Mouse (Mus musculus) MEL (cell line): Measurements from ENCODE around the gene Snapc4. TPM values are rescaled to one million over a fixed set of nuclear protein-coding genes. Genes with fewer than 3 reads are reported as not detected.

ENCODE experiments used
- DNase-seq: peaks from one replicate; pipeline ENCODE4 v3.0.0; 2011; ENCODE audit warnings: low read depth, low spot score
- H3K27ac ChIP-seq: 2 replicates; pipeline ENCODE4 v1.5.1; 2012; ENCODE audit warnings: low read depth, mild to moderate bottlenecking, control low read depth, low read length, moderate library complexity; ENCODE audit not compliant: control insufficient read depth
- H3K27me3 ChIP-seq, 2 experiments: fragments of 150-350 bp in 1 of 2; sonication (generic) in 1 of 2; 2 replicates each; pipeline ENCODE4 v1.6.1; 2012; ENCODE audit warnings: low read length in 2 of 2, mild to moderate bottlenecking in 2 of 2, improper control_type of control experiment in 1 of 2, moderate library complexity in 1 of 2; ENCODE audit not compliant: insufficient read depth in 2 of 2, control insufficient read depth in 1 of 2
- H3K36me3 ChIP-seq, 2 experiments: 2 replicates each; pipeline ENCODE4 v1.6.1; 2012 to 2014; ENCODE audit warnings: low read length in 2 of 2, improper control_type of control experiment in 1 of 2, inconsistent platforms in 1 of 2, mild to moderate bottlenecking in 1 of 2; ENCODE audit not compliant: insufficient read depth in 2 of 2, control insufficient read depth in 1 of 2
- H3K4me1 ChIP-seq, 2 experiments: fragments of 150-350 bp in 1 of 2; sonication (generic) in 1 of 2; 2 replicates each; pipeline ENCODE4 v1.6.1; 2012; ENCODE audit warnings: low read length in 2 of 2, improper control_type of control experiment in 1 of 2, mild to moderate bottlenecking in 1 of 2; ENCODE audit not compliant: insufficient read depth in 2 of 2, control insufficient read depth in 1 of 2
- H3K4me3 ChIP-seq, 2 experiments: fragments of 150-350 bp in 1 of 2; sonication (generic) in 1 of 2; 2 replicates each; pipeline ENCODE4 v1.5.1; 2012; ENCODE audit warnings: low read depth in 2 of 2, low read length in 2 of 2, mild to moderate bottlenecking in 2 of 2, moderate library complexity in 2 of 2, control low read depth in 1 of 2, improper control_type of control experiment in 1 of 2; ENCODE audit not compliant: control insufficient read depth in 1 of 2, insufficient read depth in 1 of 2
- H3K79me2 ChIP-seq: 2 replicates; pipeline ENCODE4 v1.6.1; 2012; ENCODE audit warnings: mild to moderate bottlenecking, low read length, moderate library complexity; ENCODE audit not compliant: control insufficient read depth, poor library complexity, insufficient read depth
- H3K9ac ChIP-seq: 2 replicates; pipeline ENCODE4 v1.6.1; 2012; ENCODE audit warnings: low read depth, mild to moderate bottlenecking, control low read depth, low read length, moderate library complexity; ENCODE audit not compliant: control insufficient read depth, poor library complexity, severe bottlenecking
- H3K9me3 ChIP-seq: fragments of 150-350 bp; sonication (generic); replicated peaks from 2 replicates; pipeline ENCODE4 v1.6.1; 2012; ENCODE audit warnings: mild to moderate bottlenecking, low read length, improper control_type of control experiment, moderate library complexity; ENCODE audit not compliant: insufficient read depth
- CTCF ChIP-seq, 3 experiments: IDR thresholded peaks in 2 of 3; conservative IDR thresholded peaks in 1 of 3; 2 replicates each; pipeline ENCODE4 v1.5.1; 2011 to 2012; ENCODE audit warnings: low read length in 3 of 3, low read depth in 2 of 3, mild to moderate bottlenecking in 2 of 3, improper control_type of control experiment in 1 of 3, inconsistent platforms in 1 of 3, mixed read lengths in 1 of 3, moderate library complexity in 1 of 3; ENCODE audit not compliant: control insufficient read depth in 1 of 3, insufficient read depth in 1 of 3, poor library complexity in 1 of 3, severe bottlenecking in 1 of 3
- ELF1 ChIP-seq: IDR thresholded peaks from 2 replicates; pipeline ENCODE4 v1.6.1; 2014; ENCODE audit warnings: low read depth, mild to moderate bottlenecking, inconsistent platforms, low read length, improper control_type of control experiment, moderate library complexity
- EP300 ChIP-seq, 2 experiments: IDR thresholded peaks; 2 replicates each; pipeline ENCODE4 v1.6.1; 2011; ENCODE audit warnings: improper control_type of control experiment in 2 of 2, low read length in 2 of 2, low read depth in 1 of 2, mild to moderate bottlenecking in 1 of 2
- ETS1 ChIP-seq: IDR thresholded peaks from 2 replicates; pipeline ENCODE4 v1.6.1; 2012; ENCODE audit warnings: low read depth, mild to moderate bottlenecking, inconsistent platforms, low read length, improper control_type of control experiment, moderate library complexity
- JUND ChIP-seq: IDR thresholded peaks from 2 replicates; pipeline ENCODE4 v1.6.1; 2011; ENCODE audit warnings: low read depth, mild to moderate bottlenecking, improper control_type of control experiment, low read length
- KAT2A ChIP-seq: conservative IDR thresholded peaks from 2 replicates; pipeline ENCODE4 v1.6.1; 2012; ENCODE audit warnings: low read depth, low read length, improper control_type of control experiment, inconsistent platforms
- MYB ChIP-seq: IDR thresholded peaks from 2 replicates; pipeline ENCODE4 v1.6.1; 2011; ENCODE audit warnings: mild to moderate bottlenecking, low read depth, low read length, improper control_type of control experiment
- MYC ChIP-seq: IDR thresholded peaks from 2 replicates; pipeline ENCODE4 v1.6.1; 2011; ENCODE audit warnings: low read depth, mild to moderate bottlenecking, low read length, improper control_type of control experiment, moderate library complexity
- NELFE ChIP-seq: IDR thresholded peaks from 2 replicates; pipeline ENCODE4 v1.6.1; 2011; ENCODE audit warnings: low read depth, low read length, improper control_type of control experiment
- NRF1 ChIP-seq: IDR thresholded peaks from 2 replicates; pipeline ENCODE4 v1.6.1; 2014; ENCODE audit warnings: low read depth, mild to moderate bottlenecking, inconsistent platforms, low read length, improper control_type of control experiment, moderate library complexity; ENCODE audit not compliant: poor library complexity, insufficient read depth, severe bottlenecking
- POLR2AphosphoS5 ChIP-seq: IDR thresholded peaks from 2 replicates; pipeline ENCODE4 v1.6.1; 2012; ENCODE audit warnings: low read depth, borderline replicate concordance, mild to moderate bottlenecking, inconsistent platforms, low read length, moderate library complexity, mixed read lengths
- SIN3A ChIP-seq: IDR thresholded peaks from 2 replicates; pipeline ENCODE4 v1.6.1; 2012; ENCODE audit warnings: low read length, improper control_type of control experiment, inconsistent platforms
- SMC3 ChIP-seq: IDR thresholded peaks from 2 replicates; pipeline ENCODE4 v1.6.1; 2011; ENCODE audit warnings: low read depth, low read length, improper control_type of control experiment
- TCF12 ChIP-seq: IDR thresholded peaks from 2 replicates; pipeline ENCODE4 v1.6.1; 2014; ENCODE audit warnings: low read depth, mild to moderate bottlenecking, inconsistent platforms, low read length, improper control_type of control experiment, moderate library complexity
- USF1 ChIP-seq: IDR thresholded peaks from 2 replicates; pipeline ENCODE4 v1.6.1; 2014; ENCODE audit warnings: low read depth, mild to moderate bottlenecking, inconsistent platforms, low read length, improper control_type of control experiment, moderate library complexity
- ZMIZ1 ChIP-seq: IDR thresholded peaks from 2 replicates; pipeline ENCODE4 v1.6.1; 2012; ENCODE audit warnings: low read depth, mild to moderate bottlenecking, inconsistent platforms, low read length, improper control_type of control experiment, moderate library complexity
- polyA plus RNA-seq, 2 experiments: library from polyadenylated mRNA; stranded (reverse) in 1 of 2; unstranded in 1 of 2; fragments of >175 nt in 1 of 2; fragments of >200 nt in 1 of 2; gene quantifications; 2 replicates each; pipeline versions ENCODE4 v1.2.1 to v1.2.4; 2012; ENCODE audit warnings: low replicate concordance in 2 of 2, low read depth in 1 of 2; ENCODE audit not compliant: insufficient read length in 2 of 2, insufficient read depth in 1 of 2, missing spikeins in 1 of 2
- total RNA-seq: library from RNA; depleted of rRNA; stranded (reverse); fragments of 300-350 nt; gene quantifications from 2 replicates; pipeline ENCODE4 v1.2.3, GENCODE M21; 2012

Gene Snapc4
- total and polyA plus RNA-seq, 3 experiments, result 49.3 to 57.6 TPM; not detected in 1

- TF ChIP-seq JUND, result no peak
- no peak for TF ChIP-seq ETS1
- no peak for TF ChIP-seq ZMIZ1
These were observed 36.6 kb upstream of the Snapc4 start (continued) for GRCm38 (mm10) chr2:26417066-26417465.

GRCm38 (mm10) chr2:26410931-26411411 is 30.5 kb upstream of the Snapc4 start:
- Histone ChIP-seq H3K4me3 (no peak overlapping the region), H3K9me3 (no peaks in the 10 kb centered on the region), H3K79me2 (peaks cover 18% of the 10 kb centered on the region), H3K27ac (no peak overlapping the region), H3K9ac (no peak overlapping the region), H3K4me1 (peaks cover 1 to 19% of the 10 kb centered on the region in 2 experiments; a peak in 3 of 4 replicates), H3K27me3 (no peaks in the 10 kb centered on the region), H3K36me3 (no peaks in the 10 kb centered on the region; a peak in 1 of 4 replicates)
- TF ChIP-seq POLR2AphosphoS5 (no peak), MYC (no peak), NRF1 (no peak), JUND (no peak)
- no peak for DNase-seq

- Histone ChIP-seq H3K36me3 (no peaks in the 10 kb centered on the region; a peak in 1 of 4 replicates), H3K27ac (no peak overlapping the region), H3K27me3 (no peaks in the 10 kb centered on the region), H3K9me3 (no peaks in the 10 kb centered on the region), H3K79me2 (peaks cover 18% of the 10 kb centered on the region), H3K4me3 (no peak overlapping the region), H3K4me1 (peaks cover 1 to 19% of the 10 kb centered on the region in 2 experiments; a peak in 3 of 4 replicates), H3K9ac (no peak overlapping the region)
- DNase-seq, result no peak
- TF ChIP-seq CTCF (IDR thresholded peaks at IDR 0.05 in 2 of 3, conservative IDR thresholded peaks at IDR 0.05 in 1 of 3; ENCODE audit: control insufficient read depth in 1 of 3, insufficient read depth in 1 of 3, low read depth in 2 of 3, low read length in 3 of 3, poor library complexity in 1 of 3, severe bottlenecking in 1 of 3) (peak in 2 of 3 experiments; percentile 4 to 17; a peak in 2 of 6 replicates), POLR2AphosphoS5 (no peak), USF1 (no peak), NELFE (no peak), NRF1 (no peak)
These were observed 29.6 kb upstream of the Snapc4 start for GRCm38 (mm10) chr2:26410091-26410490.

GRCm38 (mm10) chr2:26409362-26409761 is 28.9 kb upstream of the Snapc4 start:
- Histone ChIP-seq H3K27ac (no peak overlapping the region), H3K36me3 (no peaks in the 10 kb centered on the region; a peak in 1 of 4 replicates), H3K27me3 (no peaks in the 10 kb centered on the region), H3K9me3 (no peaks in the 10 kb centered on the region), H3K79me2 (peaks cover 18% of the 10 kb centered on the region), H3K9ac (peak overlapping the region; percentile 46), H3K4me3 (no peak overlapping the region), H3K4me1 (peaks cover 1 to 19% of the 10 kb centered on the region in 2 experiments; a peak in 3 of 4 replicates)
- no peak for TF ChIP-seq SIN3A
- no peak for TF ChIP-seq JUND
- no peak for TF ChIP-seq MYB
- TF ChIP-seq TCF12, result no peak
- TF ChIP-seq EP300 (IDR thresholded peaks at IDR 0.05; ENCODE audit: low read depth in 1 of 2, low read length in 2 of 2), result no peak
- TF ChIP-seq ELF1, result no peak
- TF ChIP-seq SMC3, result no peak
- TF ChIP-seq KAT2A, result no peak
- no peak for DNase-seq
